Mouse (Mus musculus) C2C12 (cell line): ENCODE results near the gene Rsph3b.
"Not testable (repeated sequence)": the region's sequence is repeated elsewhere in the genome, so short reads cannot be mapped to it uniquely, and the experiment has no call there.

Experiments
- CEBPB ChIP-seq: IDR thresholded peaks from one replicate; pipeline ENCODE4 v1.6.1; 2011; ENCODE audit warnings: low read depth, mild to moderate bottlenecking, control low read depth, moderate library complexity
- CTCF ChIP-seq: IDR thresholded peaks from one replicate; pipeline ENCODE4 v1.5.1; 2011; ENCODE audit not compliant: control insufficient read depth, insufficient read depth, insufficient read length
- MAX ChIP-seq: IDR thresholded peaks from one replicate; pipeline ENCODE4 v1.6.1; 2011; ENCODE audit warnings: mild to moderate bottlenecking, control low read depth
- MYOD1 ChIP-seq: IDR thresholded peaks from one replicate; pipeline ENCODE4 v1.6.1; 2011; ENCODE audit warnings: low read depth; ENCODE audit not compliant: control insufficient read depth, insufficient read length
- MYOG ChIP-seq: IDR thresholded peaks from one replicate; pipeline ENCODE4 v1.6.1; 2011; ENCODE audit not compliant: control insufficient read depth, insufficient read length; ENCODE audit errors: extremely low read depth
- USF1 ChIP-seq: IDR thresholded peaks from one replicate; pipeline ENCODE4 v1.6.1; 2011; ENCODE audit warnings: low read depth, mild to moderate bottlenecking, control low read depth, moderate library complexity

GRCm38 (mm10) chr17:6979380-6979779 is 30.9 kb upstream of the Rsph3b start:
- not testable (repeated sequence) for TF ChIP-seq CTCF, USF1, MYOG, MAX, CEBPB, MYOD1
